Mouse (Mus musculus) stomach, postnatal 0 days (tissue): Measurements from ENCODE around the gene Tgm5. TPM values are rescaled to one million over a fixed set of nuclear protein-coding genes. Genes with fewer than 3 reads are reported as not detected.

Source experiments
- ATAC-seq: fragments of 200-750 bp; cut with Nextera tagmentation; 2 replicates; pipeline ENCODE4 v1.8.0; 2017; ENCODE audit not compliant: low FRiP score, low TSS enrichment
- DNase-seq: peaks from one replicate; pipeline ENCODE4 v3.0.0-alpha.2; 2016; ENCODE audit warnings: low spot score
- H3K27ac ChIP-seq: fragments of 300-500 bp; sonication (generic); replicated peaks from 2 replicates; pipeline ENCODE4 v1.5.1; 2014; ENCODE audit warnings: mild to moderate bottlenecking, control low read depth
- H3K27me3 ChIP-seq: fragments of 300-500 bp; sonication (generic); 2 replicates; pipeline ENCODE4 v1.6.1; 2014; ENCODE audit warnings: low read length; ENCODE audit not compliant: control insufficient read depth, insufficient read depth
- H3K36me3 ChIP-seq: fragments of 300-500 bp; sonication (generic); 2 replicates; pipeline ENCODE4 v1.6.1; 2014; ENCODE audit warnings: low read length, mixed read lengths; ENCODE audit not compliant: control insufficient read depth, insufficient read depth
- H3K4me1 ChIP-seq: fragments of 300-500 bp; sonication (generic); replicated peaks from 2 replicates; pipeline ENCODE4 v1.6.1; 2014; ENCODE audit warnings: antibody characterized with exemption; ENCODE audit not compliant: control insufficient read depth, insufficient read depth
- H3K4me2 ChIP-seq: fragments of 300-500 bp; sonication (generic); replicated peaks from 2 replicates; pipeline ENCODE4 v1.6.1; 2014; ENCODE audit warnings: low read depth, mild to moderate bottlenecking, control low read depth, moderate library complexity
- H3K4me3 ChIP-seq: fragments of 300-500 bp; sonication (generic); 2 replicates; pipeline ENCODE4 v1.5.1; 2014; ENCODE audit warnings: low read depth, low read length, control low read depth
- H3K9ac ChIP-seq: fragments of 300-500 bp; sonication (generic); 2 replicates; pipeline ENCODE4 v1.6.1; 2014; ENCODE audit warnings: mild to moderate bottlenecking, low read length, control low read depth, mixed read lengths
- H3K9me3 ChIP-seq: fragments of 300-500 bp; sonication (generic); 2 replicates; pipeline ENCODE4 v1.6.1; 2016; ENCODE audit warnings: low read length; ENCODE audit not compliant: control insufficient read depth
- CTCF ChIP-seq: IDR thresholded peaks from 2 replicates; pipeline ENCODE4 v1.5.1; 2016; ENCODE audit warnings: antibody characterized with exemption, low read depth, mild to moderate bottlenecking, moderate library complexity
- EP300 ChIP-seq: optimal IDR thresholded peaks from 2 replicates; pipeline ENCODE3; 2016; ENCODE audit warnings: antibody characterized with exemption
- WGBS: fragments of 180-500 bp; shearing (Covaris S2); extraction: QIAGEN DNeasy Blood & Tissue Kit; methylation state at CpG from one replicate; pipeline ENCODE4 v1.1.7; 2014; 5-methylcytosine and 5-hydroxymethylcytosine counted together
- polyA plus RNA-seq: library from polyadenylated mRNA; unstranded; fragments of >200 nt; fragmentation: Nextera tagmentation; extraction: Ambion mirVana; gene quantifications from 2 replicates; pipeline ENCODE4 v1.2.1, GENCODE M21; 2015

Gene Tgm5
- polyA plus RNA-seq, 1 experiment from 2014 or later: 1.8 TPM

DNA sequence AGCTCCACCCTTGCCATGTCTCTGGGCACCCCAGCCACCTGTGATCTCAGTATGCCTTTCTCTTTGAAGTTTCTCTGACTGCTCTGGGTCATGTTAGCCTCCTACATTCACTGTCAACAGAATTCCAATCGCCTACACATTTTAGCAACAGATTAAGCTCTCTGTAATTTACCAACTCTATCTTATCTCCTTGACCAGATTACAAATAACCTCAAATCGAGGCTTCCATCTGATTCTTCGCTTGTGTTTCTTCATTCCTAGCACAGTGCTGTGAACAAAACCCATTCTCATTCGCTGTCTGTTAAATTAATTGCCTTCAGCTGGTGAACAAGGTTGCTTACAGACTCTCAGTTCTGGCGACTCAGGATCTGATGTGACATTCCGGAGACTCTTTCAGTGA is 27.6 kb downstream of the Tgm5 start:
- ATAC-seq (no peak), DNase-seq (no peak)
- Histone ChIP-seq H3K36me3 (no peaks in the 10 kb centered on the region), H3K27me3 (no peaks in the 10 kb centered on the region), H3K4me1 (no peaks in the 10 kb centered on the region), H3K4me2 (no peak overlapping the region), H3K9ac (no peak overlapping the region), H3K9me3 (no peaks in the 10 kb centered on the region), H3K27ac (no peak overlapping the region), H3K4me3 (no peak overlapping the region)
- 45% methylated on average over 6 of the region's 6 CpGs for WGBS
- no peak for TF ChIP-seq CTCF
- TF ChIP-seq EP300: no peak

- H3K27me3 ChIP-seq: no peaks in the 10 kb centered on the region
- no peak overlapping the region for H3K27ac ChIP-seq
- no peak for DNase-seq
- ATAC-seq: 0 out of 2 replicates have a peak, but pooled peaks have one; percentile 18
- WGBS: 76% methylated on average over 6 of the region's 6 CpGs
- no peak overlapping the region for H3K4me3 ChIP-seq
- no peak overlapping the region for H3K9ac ChIP-seq
- TF ChIP-seq EP300 (no peak), CTCF (no peak)
- H3K36me3 ChIP-seq: no peaks in the 10 kb centered on the region
- H3K4me1 ChIP-seq: no peaks in the 10 kb centered on the region
- H3K9me3 ChIP-seq: no peaks in the 10 kb centered on the region
- no peak overlapping the region for H3K4me2 ChIP-seq
These were observed 29.7 kb downstream of the Tgm5 start for GRCm38 (mm10) chr2:121055915-121056314.

DNA sequence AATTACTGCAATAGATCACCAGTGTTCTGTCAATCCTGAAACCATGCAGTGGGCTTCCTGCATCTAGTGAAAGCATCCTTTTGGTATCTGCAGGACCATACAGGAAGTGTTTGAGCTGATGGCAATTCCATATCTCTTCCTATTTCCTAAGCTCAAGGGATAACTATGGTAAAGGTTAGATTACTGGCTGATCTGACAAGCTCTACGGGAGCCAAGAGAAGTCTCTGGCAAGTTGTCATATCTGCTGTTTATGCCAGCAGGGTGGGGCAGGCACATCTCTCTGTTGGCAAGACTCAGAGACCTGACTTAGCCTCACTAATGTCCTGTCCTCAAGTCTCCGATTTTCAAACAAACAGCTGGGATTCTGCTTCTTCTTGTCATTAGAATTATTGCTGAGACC is 31.6 kb downstream of the Tgm5 start:
- WGBS: 48% methylated on average over 2 of the region's 2 CpGs
- H3K4me3 ChIP-seq: no peak overlapping the region
- ATAC-seq: no peak

DNA sequence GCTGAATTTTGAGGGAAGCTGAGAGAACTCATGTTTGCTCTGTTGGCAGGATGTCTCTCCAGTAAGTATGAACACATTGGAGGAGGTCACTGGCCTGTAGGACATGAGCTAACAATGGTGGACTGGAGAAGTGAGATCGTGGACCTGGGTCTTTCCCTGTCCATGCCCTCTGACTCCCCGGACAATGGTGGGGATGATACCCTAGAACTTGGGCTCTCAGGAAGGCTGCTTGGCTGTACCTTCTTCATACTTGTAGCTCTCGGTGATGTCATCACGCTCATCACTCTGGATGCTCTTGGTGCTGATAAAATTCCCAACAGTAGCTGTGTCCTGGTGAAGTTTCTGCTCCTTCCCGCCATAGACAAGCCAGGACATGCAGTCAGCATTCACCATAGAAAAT is 33.5 kb downstream of the Tgm5 start:
- H3K9me3 ChIP-seq: no peaks in the 10 kb centered on the region
- no peak for ATAC-seq
- 85% methylated on average over 5 of the region's 5 CpGs for WGBS
- no peak overlapping the region for H3K9ac ChIP-seq
- no peaks in the 10 kb centered on the region for H3K27me3 ChIP-seq
- no peak overlapping the region for H3K27ac ChIP-seq
- H3K4me1 ChIP-seq: no peaks in the 10 kb centered on the region
- no peak overlapping the region for H3K4me2 ChIP-seq
- TF ChIP-seq EP300 (no peak), CTCF (no peak)
- DNase-seq: no peak
- no peaks in the 10 kb centered on the region for H3K36me3 ChIP-seq
- H3K4me3 ChIP-seq: no peak overlapping the region

More for the DNA sequence above, 31.6 kb downstream of the Tgm5 start:
- H3K9ac ChIP-seq: no peak overlapping the region
- DNase-seq: no peak
- no peaks in the 10 kb centered on the region for H3K9me3 ChIP-seq
- no peak for TF ChIP-seq EP300
- no peak for TF ChIP-seq CTCF
- no peaks in the 10 kb centered on the region for H3K36me3 ChIP-seq
- H3K4me1 ChIP-seq: no peaks in the 10 kb centered on the region
- no peak overlapping the region for H3K4me2 ChIP-seq
- H3K27ac ChIP-seq: no peak overlapping the region
- no peaks in the 10 kb centered on the region for H3K27me3 ChIP-seq

- Histone ChIP-seq H3K4me3 (no peak overlapping the region), H3K27me3 (no peaks in the 10 kb centered on the region), H3K27ac (no peak overlapping the region), H3K9me3 (no peaks in the 10 kb centered on the region), H3K9ac (no peak overlapping the region), H3K4me1 (no peaks in the 10 kb centered on the region), H3K36me3 (no peaks in the 10 kb centered on the region), H3K4me2 (no peak overlapping the region)
- no peak for ATAC-seq
- WGBS: 72% methylated on average over 4 of the region's 4 CpGs
- DNase-seq: no peak
- TF ChIP-seq EP300: no peak
- no peak for TF ChIP-seq CTCF
These were observed 40.0 kb downstream of the Tgm5 start for GRCm38 (mm10) chr2:121045653-121046052.

GRCm38 (mm10) chr2:121041098-121041497 is 44.5 kb downstream of the Tgm5 start:
- no peaks in the 10 kb centered on the region for H3K36me3 ChIP-seq
- H3K9me3 ChIP-seq: no peaks in the 10 kb centered on the region
- WGBS: 34% methylated on average over 5 of the region's 5 CpGs
- DNase-seq (no peak), ATAC-seq (no peak)
- no peaks in the 10 kb centered on the region for H3K27me3 ChIP-seq
- no peak overlapping the region for H3K4me2 ChIP-seq
- no peak overlapping the region for H3K27ac ChIP-seq
- H3K4me3 ChIP-seq: no peak overlapping the region
- no peaks in the 10 kb centered on the region for H3K4me1 ChIP-seq
- H3K9ac ChIP-seq: no peak overlapping the region
- no peak for TF ChIP-seq EP300
- peak; percentile 84 for TF ChIP-seq CTCF
